Mouse (Mus musculus) testis, postnatal 14 days (tissue): ENCODE measurements around the gene Pqlc2.

Source experiments
- DNase-seq: peaks from one replicate; pipeline ENCODE4 v3.0.0; 2021; ENCODE audit warnings: low spot score

The Pqlc2 gene

GRCm38 (mm10) chr4:139305521-139305920, 5.0 kb downstream of the Pqlc2 start:
- no peak for DNase-seq

GRCm38 (mm10) chr4:139302241-139302640, 8.3 kb downstream of the Pqlc2 start:
- no peak for DNase-seq

- no peak for DNase-seq
Observed at GRCm38 (mm10) chr4:139301780-139302179, 8.7 kb downstream of the Pqlc2 start.

- DNase-seq: no peak
Observed at GRCm38 (mm10) chr4:139298671-139299366, 11.7 kb downstream of the Pqlc2 start.

- no peak for DNase-seq
Observed at GRCm38 (mm10) chr4:139297566-139297965, 12.9 kb downstream of the Pqlc2 start.

GRCm38 (mm10) chr4:139292038-139292437, 18.5 kb downstream of the Pqlc2 start:
- no peak for DNase-seq

GRCm38 (mm10) chr4:139291099-139291498, 19.4 kb downstream of the Pqlc2 start:
- no peak for DNase-seq

GRCm38 (mm10) chr4:139289017-139289416, 21.5 kb downstream of the Pqlc2 start:
- DNase-seq: peak; percentile 60

- peak; percentile 72 for DNase-seq
Observed at GRCm38 (mm10) chr4:139287122-139287863, 23.2 kb downstream of the Pqlc2 start.

GRCm38 (mm10) chr4:139286234-139286633, 24.3 kb downstream of the Pqlc2 start:
- DNase-seq: no peak

GRCm38 (mm10) chr4:139284877-139285276, 25.6 kb downstream of the Pqlc2 start:
- no peak for DNase-seq

- DNase-seq: no peak
Observed at GRCm38 (mm10) chr4:139282955-139283417, 27.5 kb downstream of the Pqlc2 start.

GRCm38 (mm10) chr4:139281791-139282345, 28.6 kb downstream of the Pqlc2 start:
- no peak for DNase-seq

- DNase-seq: no peak
Observed at GRCm38 (mm10) chr4:139280530-139280929, 30.0 kb downstream of the Pqlc2 start.

GRCm38 (mm10) chr4:139276411-139276810, 34.1 kb downstream of the Pqlc2 start:
- no peak for DNase-seq

- DNase-seq: no peak
Observed at GRCm38 (mm10) chr4:139274573-139274972, 35.9 kb downstream of the Pqlc2 start.

GRCm38 (mm10) chr4:139272951-139273680, 37.4 kb downstream of the Pqlc2 start:
- DNase-seq: no peak

- DNase-seq: no peak
Observed at GRCm38 (mm10) chr4:139271562-139271961, 38.9 kb downstream of the Pqlc2 start.

GRCm38 (mm10) chr4:139270168-139270567, 40.3 kb downstream of the Pqlc2 start:
- no peak for DNase-seq

GRCm38 (mm10) chr4:139268242-139268641, 42.3 kb downstream of the Pqlc2 start:
- no peak for DNase-seq

- no peak for DNase-seq
Observed at GRCm38 (mm10) chr4:139267335-139267734, 43.2 kb downstream of the Pqlc2 start.

GRCm38 (mm10) chr4:139266500-139266865, 44.0 kb downstream of the Pqlc2 start:
- no peak for DNase-seq
